Mouse (Mus musculus): ENCODE measurements around the gene Asic2. TPM values are rescaled to one million over a fixed set of nuclear protein-coding genes. Genes with fewer than 3 reads are reported as not detected.
"Not testable (repeated sequence)": the region's sequence is repeated elsewhere in the genome, so short reads cannot be mapped to it uniquely, and the experiment has no call there.

The Asic2 gene
- polyA plus RNA-seq, 1 experiment: 1.0 TPM

DNA sequence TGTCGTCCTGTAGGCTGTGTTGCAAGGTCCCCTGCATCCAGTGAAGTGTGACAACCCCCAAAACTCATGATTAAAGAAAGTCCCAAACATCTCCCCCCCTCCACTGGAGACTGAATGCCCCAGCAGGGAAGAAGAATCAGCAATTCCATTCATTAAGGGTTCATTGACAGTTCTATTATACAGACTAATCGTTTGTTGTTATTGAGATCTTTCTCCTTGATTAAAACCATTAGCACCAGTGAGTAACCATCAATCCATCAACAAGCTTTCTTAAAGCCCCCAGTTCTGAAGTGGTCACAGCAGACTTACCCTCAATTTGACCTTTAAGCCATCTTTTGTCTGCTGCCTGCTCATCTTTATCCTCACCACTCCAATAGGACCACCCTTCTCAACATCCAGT is 688.2 kb downstream of the Asic2 start:
- no peak for DNase-seq (ENCODE audit: low read depth, low spot score)
- 39% methylated on average over 2 of the region's 2 CpGs for WGBS

DNA sequence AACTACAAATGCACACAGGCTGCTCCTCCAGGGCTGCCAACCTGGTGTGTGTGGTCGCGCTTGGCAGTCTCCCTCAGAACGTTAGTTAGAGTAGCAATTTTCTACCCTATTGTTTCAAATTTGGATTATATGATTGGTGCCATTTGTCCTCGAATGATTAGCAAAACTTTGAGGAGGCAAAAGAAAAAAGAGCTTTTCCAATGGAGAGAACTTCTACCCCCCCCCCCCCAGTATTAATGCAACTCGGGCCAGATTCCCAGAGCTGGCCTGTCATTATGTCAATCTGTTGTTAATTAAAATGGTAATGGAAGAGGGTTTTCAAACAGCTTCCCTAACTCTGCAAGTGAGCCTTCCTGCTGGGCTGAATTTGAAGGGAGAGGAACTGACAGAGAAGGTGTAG is 690.9 kb downstream of the Asic2 start:
- DNase-seq (ENCODE audit: low read depth, low spot score): no peak
- 75% methylated on average over 5 of the region's 5 CpGs for WGBS

DNA sequence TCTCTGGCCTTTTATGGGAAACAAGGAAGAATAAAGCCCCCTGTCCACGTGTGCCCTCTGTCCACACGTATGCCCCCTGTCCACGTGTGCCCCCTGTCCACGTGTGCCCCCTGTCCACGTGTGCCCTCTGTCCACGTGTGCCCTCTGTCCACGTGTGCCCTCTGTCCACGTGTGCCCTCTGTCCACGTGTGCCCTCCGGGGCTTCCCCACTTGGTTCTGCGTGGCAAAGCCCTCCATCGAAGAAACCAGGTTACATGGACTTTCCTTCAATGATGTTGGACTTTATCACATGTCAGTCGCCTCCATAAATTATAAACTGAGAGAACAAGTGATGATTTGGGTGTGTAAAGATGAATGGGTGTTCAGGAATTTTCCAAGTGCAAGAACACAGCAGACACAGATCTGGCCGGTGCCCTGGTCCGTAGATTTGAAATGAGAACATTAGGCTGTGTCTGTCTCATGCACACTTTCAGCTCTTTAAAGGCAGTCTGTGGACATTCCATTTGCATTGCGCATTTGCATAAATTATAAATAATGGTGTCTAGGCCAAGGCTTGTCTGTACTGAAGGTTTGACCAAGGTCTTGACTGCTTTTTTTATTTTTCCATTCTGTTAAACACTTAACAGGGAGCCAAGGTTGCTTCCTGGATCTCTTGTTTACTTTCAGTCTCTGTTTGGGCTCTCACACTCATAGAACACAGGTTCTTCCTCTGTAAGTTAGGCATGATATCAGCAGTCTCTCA is 695.4 kb downstream of the Asic2 start:
- DNase-seq (ENCODE audit: low read depth, low spot score): no peak
- 81% methylated on average over 16 of the region's 16 CpGs for WGBS

DNA sequence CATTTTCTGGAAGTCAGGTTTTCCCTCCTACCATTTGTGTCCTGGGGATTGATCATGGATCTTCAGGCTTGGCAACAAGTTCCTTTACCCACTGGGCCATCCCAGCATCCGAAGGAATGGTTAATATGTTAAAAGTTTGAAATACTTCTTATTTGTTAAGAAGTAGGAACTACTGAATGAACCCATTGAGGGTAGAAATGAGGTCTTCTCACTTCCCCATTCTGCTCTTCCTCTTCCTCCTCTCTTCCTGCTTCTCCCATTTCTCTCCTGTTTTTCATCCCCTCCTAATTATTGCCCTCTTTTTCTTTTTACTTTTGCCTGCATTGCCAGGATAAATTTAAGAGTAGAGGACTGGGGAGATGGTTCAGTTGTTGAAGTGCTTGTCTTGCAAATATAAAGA is 696.8 kb downstream of the Asic2 start:
- no peak for DNase-seq (ENCODE audit: low read depth, low spot score)
- 54% methylated on average over 1 of the region's 1 CpGs for WGBS

DNA sequence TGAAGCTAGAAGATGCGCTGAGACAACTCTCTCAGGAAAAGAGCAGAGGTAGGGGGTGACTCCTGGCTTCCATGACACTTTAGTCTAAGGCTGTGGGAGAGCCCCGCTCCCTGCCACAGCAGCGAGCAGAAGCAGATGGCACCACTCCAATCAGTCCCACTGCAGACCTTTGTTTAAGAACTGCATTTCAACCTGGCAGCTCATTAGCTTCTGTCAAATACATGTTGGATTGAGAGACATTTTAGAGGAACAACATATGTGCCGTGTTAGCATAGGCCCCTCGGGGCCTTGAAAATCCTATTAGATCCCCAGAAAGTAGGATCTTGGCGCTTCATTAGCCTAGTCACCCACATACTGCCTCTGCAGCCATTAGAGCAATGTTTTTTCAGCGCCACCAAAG is 697.7 kb downstream of the Asic2 start:
- DNase-seq (ENCODE audit: low read depth, low spot score): no peak
- WGBS: 74% methylated on average over 7 of the region's 7 CpGs

DNA sequence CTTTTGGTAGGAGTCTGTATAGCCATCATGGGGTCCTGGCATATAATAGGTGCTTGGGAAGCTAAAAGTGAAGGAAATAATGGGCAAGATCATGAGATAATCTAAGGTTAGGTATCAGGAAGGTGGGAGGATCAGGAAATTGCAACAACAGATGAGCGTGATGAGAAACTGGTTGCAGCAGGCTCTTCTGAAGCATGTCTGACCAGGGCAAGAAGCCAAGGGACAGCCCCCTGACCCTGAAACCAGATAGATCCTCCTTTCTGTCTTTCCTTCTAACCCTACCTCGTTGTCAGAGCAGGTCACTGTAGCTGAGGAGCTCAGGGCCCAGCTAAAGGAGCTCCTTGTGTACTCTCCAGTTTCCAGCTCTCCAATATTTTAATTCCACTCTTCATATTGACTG is 704.5 kb downstream of the Asic2 start:
- WGBS: 47% methylated on average over 2 of the region's 2 CpGs

DNA sequence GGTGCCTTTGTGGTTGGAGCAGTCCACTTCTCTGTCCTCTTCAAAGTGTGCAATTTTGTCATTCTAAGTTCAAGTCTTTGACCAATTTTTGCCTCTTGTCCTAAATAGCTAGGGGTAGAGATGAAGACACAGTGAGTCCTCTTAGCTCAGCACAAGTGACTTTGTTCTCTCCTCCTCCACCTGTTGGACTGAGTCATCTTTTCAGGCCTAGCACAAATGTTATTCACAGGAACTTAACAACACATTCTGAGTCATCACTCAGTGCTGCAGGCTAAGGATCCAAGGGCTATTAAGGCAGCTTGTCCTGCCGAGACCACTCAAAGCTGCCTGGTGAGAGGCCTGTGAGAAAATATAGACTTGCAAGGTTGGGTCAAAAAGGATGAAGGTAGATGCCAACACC is 705.1 kb downstream of the Asic2 start:
- DNase-seq (ENCODE audit: low read depth, low spot score): no peak
- 58% methylated on average over 1 of the region's 1 CpGs for WGBS

More for the DNA sequence above, 704.5 kb downstream of the Asic2 start:
- no peak for DNase-seq (ENCODE audit: low read depth, low spot score)

DNA sequence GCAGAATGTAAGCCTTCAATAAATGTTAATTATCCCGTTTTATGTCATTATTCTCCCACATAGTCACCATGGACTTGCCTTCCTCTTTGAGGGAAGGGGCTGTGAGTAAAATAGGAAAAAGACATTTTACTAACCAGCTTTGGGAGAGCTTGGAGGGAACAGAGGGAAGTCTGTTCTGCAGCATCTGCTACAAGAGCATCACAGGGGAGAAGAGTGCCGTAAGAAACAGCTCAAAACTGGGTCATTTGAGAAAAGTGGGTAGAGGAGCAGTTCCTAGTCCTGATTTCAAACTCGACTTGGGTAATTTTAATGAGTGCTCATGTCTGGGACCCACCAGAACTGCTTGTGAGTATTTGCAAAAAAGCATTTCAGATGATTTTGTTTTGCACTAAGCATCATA is 707.0 kb downstream of the Asic2 start:
- no peak for DNase-seq (ENCODE audit: low read depth, low spot score)
- 78% methylated on average over 3 of the region's 3 CpGs for WGBS

DNA sequence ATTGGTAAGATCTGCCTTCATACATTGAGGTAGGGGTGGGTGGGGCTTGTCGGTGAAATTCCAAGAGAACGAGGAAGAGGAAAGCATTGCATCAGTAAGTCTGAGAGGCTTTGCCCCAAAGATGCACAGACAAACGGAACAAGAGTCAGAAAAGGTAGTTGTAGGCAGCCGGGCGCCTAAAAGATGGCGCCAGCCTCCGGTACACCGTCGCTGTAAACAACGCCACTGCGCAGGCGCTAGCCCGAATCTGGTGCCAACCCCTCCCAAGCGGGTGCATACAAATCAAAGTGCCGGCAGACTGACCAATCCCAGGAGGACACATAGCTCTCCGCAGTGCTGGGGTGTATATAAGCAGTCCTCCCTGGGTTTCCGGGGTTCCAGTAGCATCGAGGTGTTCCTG is 727.1 kb downstream of the Asic2 start:
- not testable (repeated sequence) for DNase-seq (ENCODE audit: low read depth, low spot score)
- WGBS: 95% methylated on average over 18 of the region's 18 CpGs

DNA sequence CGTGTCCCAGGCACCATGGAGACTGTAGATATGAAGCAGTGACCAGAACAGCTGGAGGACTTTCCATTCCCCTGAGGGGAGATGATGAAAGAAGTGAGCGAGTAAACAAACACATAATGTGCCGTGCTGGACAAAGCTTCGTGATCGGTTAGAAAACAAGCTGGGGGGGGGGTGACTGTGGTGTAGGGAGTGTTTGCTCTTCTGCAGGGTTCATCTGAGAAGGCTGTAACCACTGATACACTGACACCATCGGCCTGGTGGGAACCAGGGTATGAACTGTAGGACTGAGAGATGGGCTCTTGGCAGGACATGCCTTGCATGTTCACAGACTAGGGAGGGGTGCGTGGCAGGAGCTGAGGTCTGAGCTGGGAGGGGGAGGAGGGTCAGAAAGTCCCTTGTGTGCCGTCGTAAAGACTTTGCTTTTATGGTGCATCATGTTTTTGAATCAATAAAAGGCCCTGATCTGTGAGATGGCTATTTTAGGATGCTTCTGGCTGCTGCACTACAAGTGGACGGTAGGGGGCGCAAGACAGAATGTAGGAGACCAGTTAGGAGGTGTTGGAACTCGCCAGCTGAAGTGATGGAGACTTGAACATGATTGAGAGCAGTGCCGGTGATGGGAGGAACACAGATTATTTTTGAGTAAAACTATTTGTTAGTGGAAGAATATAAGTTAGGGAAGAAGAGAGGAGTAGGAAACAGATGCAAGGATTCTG is 728.1 kb downstream of the Asic2 start:
- WGBS: 39% methylated on average over 13 of the region's 13 CpGs

DNA sequence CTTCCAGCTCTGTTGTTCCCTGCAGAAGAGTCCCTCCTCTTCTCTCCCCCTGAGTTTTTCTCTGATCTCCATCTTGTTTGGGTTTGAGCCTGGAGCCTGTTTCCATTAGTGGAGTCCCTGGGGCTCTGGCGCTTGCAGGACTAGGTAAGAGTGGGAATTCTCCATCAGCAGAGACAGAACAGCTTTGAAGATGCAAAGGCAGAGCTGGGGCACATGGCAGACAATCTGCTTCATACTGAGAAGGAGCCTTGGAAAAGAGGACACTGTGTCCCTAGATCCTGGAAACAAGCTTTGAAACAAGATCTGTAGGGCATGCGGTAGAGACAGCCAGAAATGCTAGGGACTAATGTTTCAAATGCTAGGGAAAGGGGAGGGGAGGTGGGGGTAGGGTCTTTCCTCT is 729.2 kb downstream of the Asic2 start:
- 75% methylated on average over 2 of the region's 2 CpGs for WGBS
- DNase-seq (ENCODE audit: low read depth, low spot score): no peak

More for the DNA sequence above, 728.1 kb downstream of the Asic2 start:
- DNase-seq (ENCODE audit: low read depth, low spot score): peak; percentile 2

DNA sequence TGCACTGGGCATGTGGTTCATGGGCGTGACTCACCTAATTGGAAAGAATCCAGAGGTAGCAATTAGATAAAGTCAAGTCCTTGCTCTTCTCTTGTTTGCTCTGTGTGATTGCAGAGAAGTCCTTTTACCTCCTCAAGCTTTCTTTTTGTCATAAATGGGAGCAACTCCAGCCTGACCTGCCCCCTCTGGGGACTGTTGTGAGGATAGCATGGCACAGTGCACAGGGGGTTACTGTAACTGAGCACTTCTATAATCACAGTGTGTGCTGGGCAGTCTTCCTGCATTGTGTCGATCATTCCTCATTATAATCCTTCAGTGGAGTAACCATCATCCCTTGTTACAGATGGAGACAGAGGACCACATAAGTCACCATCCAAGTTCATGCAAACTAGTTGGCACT is 732.2 kb downstream of the Asic2 start:
- DNase-seq (ENCODE audit: low read depth, low spot score): no peak
- 57% methylated on average over 2 of the region's 2 CpGs for WGBS

DNA sequence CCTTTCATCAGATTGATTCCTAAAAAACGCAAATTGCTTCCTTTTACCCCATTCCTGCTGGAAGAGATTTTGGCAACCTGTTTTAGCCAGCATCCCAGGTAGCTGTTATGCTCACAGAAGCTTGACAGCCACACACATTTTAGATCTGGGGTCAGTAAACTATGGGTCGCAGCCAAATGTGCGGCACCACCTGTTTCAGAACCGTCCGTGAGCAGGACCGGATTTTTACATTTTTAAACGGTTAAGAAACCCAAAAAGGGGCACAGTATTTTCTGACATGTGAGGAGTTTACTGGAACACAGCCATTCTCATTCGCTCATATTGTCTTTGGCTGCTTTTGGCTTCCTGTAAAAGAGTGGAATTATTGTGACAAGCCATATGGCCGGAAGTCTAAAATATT is 744.9 kb downstream of the Asic2 start:
- 83% methylated on average over 9 of the region's 9 CpGs for WGBS

DNA sequence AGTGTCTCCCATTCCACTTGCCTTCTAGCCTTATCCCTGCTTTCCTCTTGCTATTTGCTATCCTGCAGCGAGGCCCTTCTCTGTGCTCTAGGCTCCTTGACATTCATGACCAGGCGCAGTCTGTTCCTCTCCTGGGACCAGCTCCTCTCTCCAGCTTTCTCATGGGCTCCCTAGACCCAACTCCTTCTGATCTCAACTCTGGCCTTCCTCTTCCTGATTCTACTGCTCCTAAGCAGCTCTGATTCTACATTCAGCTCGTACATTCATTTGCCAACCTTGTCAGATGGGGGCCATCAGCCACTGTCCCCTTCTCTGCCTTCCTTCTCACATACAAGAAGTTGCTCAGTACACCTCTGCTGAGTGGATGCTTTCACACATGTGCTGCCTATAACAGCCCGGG is 747.5 kb downstream of the Asic2 start:
- WGBS: 83% methylated on average over 4 of the region's 4 CpGs
- no peak for DNase-seq (ENCODE audit: low read depth, low spot score)

More for the DNA sequence above, 744.9 kb downstream of the Asic2 start:
- no peak for DNase-seq (ENCODE audit: low read depth, low spot score)

DNA sequence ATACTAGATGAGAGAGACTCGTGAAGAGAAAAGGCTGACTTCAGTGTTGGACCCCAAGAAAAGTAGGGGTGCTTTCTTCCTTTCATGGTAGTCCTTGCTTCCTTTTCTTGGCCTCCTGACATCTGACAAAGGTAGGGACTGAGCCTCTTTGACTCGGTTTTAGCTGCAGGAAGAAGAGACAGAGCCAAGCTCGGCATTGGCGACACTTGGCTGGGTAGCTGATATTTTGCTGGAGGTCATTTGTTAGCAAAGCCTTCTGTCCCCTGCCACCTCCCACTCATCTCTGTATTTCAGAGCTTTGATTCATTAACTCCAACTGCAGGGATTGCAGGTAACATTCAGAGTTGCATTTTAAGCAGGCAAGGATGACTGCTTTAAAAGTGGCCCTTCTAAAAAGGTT is 762.8 kb downstream of the Asic2 start:
- WGBS: 59% methylated on average over 4 of the region's 4 CpGs
- DNase-seq (ENCODE audit: low read depth, low spot score): no peak

DNA sequence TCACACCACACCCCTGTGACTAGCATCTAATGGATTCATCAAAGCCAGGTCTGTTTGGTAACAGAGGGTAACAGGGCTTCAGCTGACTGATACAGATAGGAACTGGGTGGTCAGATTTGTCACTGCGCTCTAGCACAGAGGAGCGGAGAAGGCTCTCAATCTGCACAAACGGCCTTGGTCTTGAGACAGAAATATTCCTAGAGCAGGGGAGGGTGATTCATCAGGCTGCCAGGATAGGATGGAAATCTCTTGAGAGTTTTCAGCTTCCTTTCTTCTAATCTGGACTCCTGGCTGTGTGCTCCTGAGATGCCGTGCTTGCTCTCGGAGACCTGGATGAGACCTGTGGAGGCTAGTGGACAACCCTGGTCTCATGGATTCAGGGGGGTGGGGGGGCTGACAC is 765.7 kb downstream of the Asic2 start:
- DNase-seq (ENCODE audit: low read depth, low spot score): no peak
- WGBS: 79% methylated on average over 5 of the region's 5 CpGs

DNA sequence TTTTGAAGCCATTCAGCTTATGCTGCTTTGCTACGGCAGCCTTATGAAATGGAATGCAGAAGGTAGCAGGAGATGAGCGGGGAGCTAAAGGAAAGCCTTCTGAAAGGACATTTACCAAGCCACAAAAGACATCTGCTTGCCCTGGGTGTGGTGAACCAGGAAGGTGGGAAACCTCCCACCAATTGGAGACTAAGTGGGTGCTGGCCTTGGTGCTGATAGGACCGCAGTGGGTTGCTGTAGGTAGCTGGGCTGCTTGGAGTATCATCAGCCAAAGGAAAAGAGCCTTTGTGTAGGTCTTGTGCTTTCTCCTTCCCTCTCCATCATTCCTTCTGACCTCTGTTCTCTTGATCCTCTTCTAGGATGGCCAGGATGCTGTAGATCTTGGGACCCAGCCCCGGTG is 774.4 kb downstream of the Asic2 start:
- WGBS: 48% methylated on average over 4 of the region's 4 CpGs
- no peak for DNase-seq (ENCODE audit: low read depth, low spot score)

DNA sequence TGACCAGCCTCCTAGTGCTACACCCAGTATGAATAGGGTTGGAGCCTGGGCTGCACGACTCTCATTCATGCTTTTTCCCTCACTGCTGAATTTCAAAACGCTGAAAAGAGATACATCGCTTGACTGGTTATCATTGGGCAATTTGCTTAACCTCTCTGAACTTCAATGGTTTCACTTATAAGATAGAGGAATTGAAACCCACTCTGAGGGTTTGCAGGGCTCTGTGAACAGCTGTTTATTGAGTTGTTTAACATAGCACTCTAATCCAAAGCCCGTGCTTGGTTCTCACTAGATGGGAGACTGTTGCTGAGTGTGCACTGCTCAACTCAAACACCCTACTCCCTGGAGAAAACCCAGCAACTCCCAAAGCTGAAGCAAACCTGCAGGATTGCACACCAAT is 776.1 kb downstream of the Asic2 start:
- DNase-seq (ENCODE audit: low read depth, low spot score): no peak
- WGBS: 78% methylated on average over 4 of the region's 4 CpGs

DNA sequence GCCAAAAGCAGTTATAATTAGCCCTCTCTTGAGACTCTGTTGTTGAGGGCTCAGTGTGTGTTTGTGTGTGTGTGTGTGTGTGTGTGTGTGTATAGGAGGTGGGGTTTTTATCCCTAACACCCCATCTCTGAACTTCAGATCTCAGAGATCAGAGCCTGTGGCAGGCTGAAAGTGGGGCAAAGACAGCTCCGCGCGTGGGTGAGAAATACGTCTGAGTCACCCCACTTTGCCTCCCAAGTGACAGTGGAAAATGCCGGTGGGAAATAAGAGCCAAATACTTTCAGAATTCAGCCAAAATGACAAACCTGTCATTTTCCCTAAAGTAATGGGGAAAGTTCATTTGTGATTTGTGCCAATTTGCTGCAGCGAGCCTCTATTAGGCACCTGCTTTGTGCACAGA is 779.2 kb downstream of the Asic2 start:
- no peak for DNase-seq (ENCODE audit: low read depth, low spot score)
- 87% methylated on average over 6 of the region's 6 CpGs for WGBS

DNA sequence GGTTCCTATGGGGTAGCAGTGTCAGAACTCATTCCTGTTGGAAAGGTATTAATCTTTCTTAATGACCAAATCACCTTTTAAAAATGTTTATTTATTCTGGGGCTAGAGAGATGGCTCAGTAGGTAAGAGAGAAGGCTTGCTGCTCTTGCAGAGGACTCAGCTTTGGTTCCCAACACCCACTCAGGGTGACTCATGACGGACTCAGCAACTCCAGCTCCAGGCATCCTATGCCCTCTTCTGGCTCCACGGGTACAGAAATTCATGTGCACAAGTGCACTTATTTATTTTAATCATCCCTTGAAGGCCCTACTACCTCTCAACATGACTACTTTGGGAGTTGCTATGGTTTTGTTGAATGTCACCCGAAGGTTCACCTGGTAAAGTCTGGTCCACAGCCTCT is 780.4 kb downstream of the Asic2 start:
- 82% methylated on average over 3 of the region's 3 CpGs for WGBS

DNA sequence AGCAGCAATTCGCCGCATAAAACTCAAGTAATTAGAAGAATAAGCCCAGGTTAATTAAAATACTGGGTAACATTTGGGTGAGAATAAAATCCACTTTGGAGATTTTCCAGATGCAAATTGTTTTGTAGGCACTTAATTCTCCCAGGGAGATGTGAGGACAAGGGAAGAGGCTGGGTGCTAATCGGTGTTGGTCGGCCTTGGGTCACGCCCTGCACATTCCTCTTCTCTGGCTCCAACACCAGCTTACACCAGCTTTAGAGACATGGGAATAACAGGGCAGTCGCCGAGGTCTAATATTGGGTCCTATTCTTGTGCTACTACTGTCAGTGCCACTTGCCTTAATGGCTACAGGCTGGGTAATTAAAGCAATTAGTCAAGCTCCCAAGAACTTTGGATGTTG is 783.5 kb downstream of the Asic2 start:
- WGBS: 68% methylated on average over 7 of the region's 7 CpGs
- DNase-seq (ENCODE audit: low read depth, low spot score): no peak

More for the DNA sequence above, 780.4 kb downstream of the Asic2 start:
- DNase-seq (ENCODE audit: low read depth, low spot score): no peak

Data from large intestine, adult 2 months (tissue).